Mouse (Mus musculus) gastrocnemius, adult 18-20 months (tissue): Measurements from ENCODE around the gene Uqcc3. TPM values are rescaled to one million over a fixed set of nuclear protein-coding genes. Genes with fewer than 3 reads are reported as not detected.
"Not testable (repeated sequence)": the region's sequence is repeated elsewhere in the genome, so short reads cannot be mapped to it uniquely, and the experiment has no call there.

Source experiments
- DNase-seq: peaks from one replicate; pipeline ENCODE4 v3.0.0; 2021; ENCODE audit warnings: low spot score
- microRNA-seq: library from miRNA; unstranded; fragments of <30 nt; microRNA quantifications from one replicate; pipeline ENCODE4 v1.2.0, GENCODE M21; 2021
- total RNA-seq, 2 experiments: library from RNA; stranded (reverse); gene quantifications; 2 replicates each; pipeline ENCODE4 v1.2.3; 2021

The Uqcc3 gene
- total RNA-seq, 2 experiments from 2014 or later, result 57.2 to 63.9 TPM

DNA sequence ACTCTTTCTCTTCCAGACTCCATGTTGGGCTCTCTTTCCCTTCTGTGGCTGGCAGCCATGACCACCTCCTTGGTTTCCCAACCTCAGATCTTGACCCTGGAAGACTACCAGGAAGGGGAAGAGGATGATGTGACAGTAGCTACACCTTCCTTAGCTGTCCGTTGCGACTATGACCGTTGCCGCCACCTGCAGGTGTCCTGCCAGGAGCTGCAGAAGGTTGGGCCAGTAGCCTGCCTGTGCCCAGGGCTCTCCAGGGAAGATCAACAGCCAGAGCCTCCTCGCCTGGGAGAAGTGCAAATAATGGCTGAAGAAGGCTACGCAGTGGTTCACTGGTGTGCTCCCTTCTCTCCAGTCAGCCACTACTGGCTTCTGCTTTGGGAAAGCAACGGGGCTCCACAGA is 29.1 kb downstream of the Uqcc3 start:
- no peak for DNase-seq

DNA sequence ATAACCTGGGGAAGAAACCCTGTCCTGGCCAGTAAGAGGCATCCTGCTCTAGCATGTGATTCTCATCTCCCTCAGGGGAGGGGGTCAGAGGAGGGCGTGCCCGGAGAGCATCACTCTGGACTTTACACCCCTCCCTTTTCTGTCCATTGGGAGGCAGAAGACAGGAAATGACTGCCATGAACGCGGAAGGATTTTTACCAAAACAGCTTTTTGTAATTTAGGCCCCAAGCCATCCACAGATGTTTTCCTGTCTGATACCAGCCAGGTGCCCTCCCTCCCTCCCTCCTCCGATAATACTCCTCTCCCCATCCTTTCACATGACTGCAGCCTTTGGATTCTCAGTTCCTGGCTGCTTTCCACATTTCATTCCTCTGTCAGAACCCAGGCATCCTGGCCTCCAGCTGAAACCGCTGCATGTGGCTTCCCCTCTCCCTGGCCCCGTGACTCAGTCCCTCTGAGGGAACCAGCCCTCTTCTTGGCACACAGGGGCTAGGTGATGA is 30.3 kb downstream of the Uqcc3 start, which contains the start of gene Lrrn4cl:
Gene Lrrn4cl (plus strand): TSS at position 367 of the 500 bp plus-strand sequence.
- DNase-seq, result peak; percentile 77

GRCm38 (mm10) chr19:8848356-8848755 is 32.4 kb downstream of the Uqcc3 start:
- no peak for DNase-seq

GRCm38 (mm10) chr19:8844371-8845129 is 36.2 kb downstream of the Uqcc3 start:
- DNase-seq, result peak; percentile 83

DNA sequence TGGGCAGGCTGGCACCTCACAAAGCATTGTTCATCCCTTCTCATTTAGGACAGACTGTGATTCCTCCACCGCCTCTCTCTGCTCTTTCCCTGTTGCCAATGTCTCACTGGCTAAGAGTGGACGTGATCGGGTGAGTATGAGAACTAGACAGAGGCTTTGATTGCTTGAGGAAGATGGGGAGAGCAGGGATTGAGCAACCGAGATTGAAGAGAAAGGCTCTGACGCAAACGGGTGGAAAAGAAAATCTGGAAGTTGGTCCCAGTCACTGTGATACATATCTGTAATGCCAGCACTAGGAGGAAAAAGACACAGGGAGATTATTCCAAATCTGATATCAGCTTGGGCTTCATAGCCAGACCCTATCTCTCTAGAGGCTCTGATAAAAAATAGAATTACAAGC is 37.8 kb downstream of the Uqcc3 start:
- DNase-seq, result no peak

DNA sequence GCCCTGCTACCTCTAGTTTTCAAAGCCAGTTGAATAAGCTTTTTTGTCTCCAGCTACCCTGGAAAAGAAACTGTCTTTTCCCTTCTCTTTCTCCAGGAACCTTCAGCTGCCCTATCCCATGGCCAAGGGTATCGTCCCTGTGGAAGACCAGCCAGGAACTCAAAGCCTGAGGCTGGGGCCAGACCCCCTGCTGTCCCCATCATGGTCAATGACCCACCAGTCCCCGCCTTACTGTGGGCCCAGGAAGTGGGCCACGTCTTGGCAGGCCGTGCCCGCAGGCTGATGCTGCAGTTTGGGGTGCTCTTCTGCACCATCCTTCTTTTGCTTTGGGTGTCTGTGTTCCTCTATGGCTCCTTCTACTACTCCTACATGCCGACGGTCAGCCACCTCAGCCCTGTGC is 39.7 kb downstream of the Uqcc3 start:
- DNase-seq, result no peak

- peak; percentile 57 for DNase-seq
These were observed 40.6 kb downstream of the Uqcc3 start for GRCm38 (mm10) chr19:8839908-8840791.

DNA sequence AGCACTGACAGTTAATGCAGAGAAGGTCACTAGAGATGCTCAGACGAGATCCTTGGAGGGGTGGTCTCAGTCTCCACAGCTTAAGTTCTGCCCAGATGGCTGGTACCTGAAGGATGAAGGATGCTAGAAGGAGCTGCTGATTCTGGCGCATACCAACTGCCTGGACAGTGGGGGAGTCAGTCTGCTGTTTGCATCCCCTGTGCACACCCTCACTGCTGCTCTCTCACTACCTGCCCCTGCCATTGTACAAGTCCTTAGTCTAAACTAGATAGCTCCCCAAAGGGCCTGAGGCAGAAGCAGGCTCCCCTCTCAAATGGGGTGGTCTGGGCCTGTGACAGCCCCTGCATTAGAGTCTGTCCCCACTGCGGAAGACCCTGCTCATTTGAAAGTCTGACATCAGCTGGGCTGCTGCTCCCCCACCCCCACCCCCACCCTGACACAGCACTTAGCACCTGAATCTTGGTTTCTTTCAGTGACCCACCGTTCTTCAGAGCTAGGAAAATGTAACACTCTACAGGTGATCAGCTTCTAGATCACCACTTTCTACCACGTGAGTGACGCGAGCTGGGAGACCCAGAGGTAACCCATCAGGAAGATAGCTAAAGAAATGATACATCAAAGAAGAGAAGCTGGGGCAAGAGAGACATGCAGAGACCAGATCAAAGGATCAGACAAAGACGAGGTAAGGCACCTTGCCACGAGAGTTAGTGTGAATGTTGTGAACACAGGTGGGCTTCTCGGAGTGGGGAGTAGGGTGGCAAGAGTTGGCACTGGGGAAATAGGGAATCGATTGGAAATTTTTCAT is 41.4 kb downstream of the Uqcc3 start, which contains the start of gene Gng3:
Gene Gng3 (minus strand): TSS at position 92 of the 805 bp plus-strand sequence.
- DNase-seq, result no peak

DNA sequence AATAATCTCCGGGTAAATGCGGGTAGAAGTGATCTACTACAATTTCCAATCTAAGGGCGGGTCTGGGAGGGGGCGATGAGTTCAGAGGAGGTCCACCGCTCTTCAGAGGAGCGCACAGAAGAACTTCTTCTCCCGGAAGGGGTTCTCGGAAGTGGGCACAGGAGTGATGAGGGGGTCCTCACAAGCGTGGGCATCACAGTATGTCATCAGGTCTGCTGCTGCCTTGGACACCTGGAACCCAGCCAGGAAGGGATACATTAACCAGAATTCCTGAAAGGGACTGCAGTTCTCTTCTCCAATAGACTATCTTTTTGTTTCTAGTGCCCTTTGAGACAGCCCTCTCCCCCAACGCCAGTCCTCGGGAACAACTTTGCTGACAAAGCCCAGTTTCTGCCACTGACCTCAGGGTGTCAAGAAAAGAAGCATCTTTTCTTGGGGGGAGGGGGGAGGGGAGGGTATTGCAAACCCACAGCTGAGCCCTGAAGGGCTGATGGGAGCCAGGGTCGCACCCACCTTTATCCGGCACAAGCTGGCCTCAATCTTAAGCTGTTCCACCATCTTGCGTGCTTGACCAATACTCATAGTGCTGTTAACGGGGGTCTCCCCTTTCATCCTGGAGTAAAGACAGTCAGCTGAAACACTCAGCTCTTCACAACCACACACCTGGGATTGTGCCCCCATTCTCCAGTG is 42.5 kb downstream of the Uqcc3 start:
- no peak for DNase-seq

DNA sequence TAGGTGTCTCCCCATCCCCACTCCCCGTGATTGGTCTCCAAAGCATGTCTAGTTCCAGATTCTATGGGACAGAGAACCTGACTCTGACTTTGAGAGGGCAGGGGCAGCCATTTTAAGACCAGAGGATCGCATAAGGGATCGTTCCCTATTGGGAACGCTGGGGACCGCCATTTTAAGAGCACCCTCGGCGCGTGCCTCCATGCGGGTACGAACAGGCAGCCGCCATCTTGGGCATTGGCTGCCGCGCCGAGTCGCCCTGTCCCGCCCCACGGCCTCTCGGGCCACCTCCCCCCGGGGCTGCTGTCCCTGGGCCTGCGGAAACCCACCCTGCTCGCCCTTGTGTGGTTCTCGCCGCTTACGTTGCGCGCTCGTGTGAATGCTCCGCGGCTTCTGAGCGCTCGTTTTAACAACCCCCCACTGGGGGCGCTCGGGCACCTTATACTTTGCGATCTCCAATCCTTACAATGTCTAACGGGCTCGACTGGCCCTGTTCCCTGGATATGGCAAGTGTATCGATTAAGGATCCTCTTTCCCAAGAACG is 43.4 kb downstream of the Uqcc3 start, which contains the start of gene Bscl2:
Gene Bscl2 (plus strand): TSS at position 217 of the 541 bp plus-strand sequence.
- DNase-seq, result peak; percentile 78

DNA sequence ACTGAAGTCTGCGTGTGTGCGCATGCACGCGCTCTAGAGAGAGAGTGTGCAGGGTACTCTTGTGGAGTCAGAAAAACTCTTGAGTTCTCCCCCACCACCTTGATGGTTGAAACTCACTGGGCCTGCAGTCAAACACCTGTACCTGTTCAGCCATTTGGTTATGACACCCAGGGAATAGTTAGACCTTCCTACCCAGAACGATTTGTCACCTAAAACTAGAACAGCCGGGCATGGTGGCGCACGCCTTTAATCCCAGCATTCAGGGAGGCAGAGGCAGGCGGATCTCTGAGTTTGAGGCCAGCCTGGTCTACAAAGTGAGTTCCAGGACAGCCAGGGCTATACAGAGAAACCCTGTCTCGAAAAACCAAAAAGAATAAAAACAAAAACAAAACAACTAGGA is 44.4 kb downstream of the Uqcc3 start:
- DNase-seq, result not testable (repeated sequence)

DNA sequence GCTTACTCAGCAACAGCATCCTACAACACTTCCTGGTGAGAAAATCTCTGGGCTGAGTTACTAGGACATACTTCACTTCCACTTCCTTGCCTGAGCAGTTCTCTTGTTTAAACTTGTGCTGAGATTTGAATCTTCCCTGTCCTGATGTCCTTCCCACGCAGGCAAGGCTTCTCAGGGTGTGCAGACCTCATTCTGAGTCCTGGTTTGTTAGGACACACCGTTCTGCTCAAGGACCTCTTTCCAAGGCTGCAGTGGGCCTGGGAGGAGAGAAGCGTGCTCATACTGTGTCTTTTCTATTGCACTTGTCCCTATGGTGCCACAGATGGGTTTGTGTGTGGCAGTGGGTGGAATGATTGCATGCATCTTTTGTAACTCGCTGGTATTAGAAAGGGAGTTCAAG is 47.8 kb downstream of the Uqcc3 start:
- no peak for DNase-seq

DNA sequence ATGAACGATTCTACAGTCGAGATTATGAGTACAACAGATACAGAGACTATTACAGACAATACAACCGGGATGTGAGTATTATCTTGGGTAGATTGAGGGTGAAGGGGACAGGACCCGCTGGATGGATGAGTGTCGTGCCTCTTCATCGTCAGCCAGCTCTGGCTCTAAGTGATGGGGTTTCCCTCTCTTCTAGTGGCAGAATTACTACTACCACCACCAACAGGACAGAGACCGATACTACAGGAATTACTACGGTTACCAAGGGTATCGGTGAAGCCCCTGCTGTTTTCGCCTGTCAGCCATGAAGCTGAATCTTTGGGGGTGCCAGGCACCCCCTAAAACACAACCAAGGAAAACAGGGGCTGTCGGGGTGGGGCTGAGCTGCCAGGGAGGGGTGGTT is 49.5 kb downstream of the Uqcc3 start:
- no peak for DNase-seq

GRCm38 (mm10) chr19:8830664-8831063 is 50.1 kb downstream of the Uqcc3 start:
- DNase-seq, result no peak

Small RNA genes lying within 50 kb of the gene (microRNA-seq; reads per million reads assigned to microRNA genes)
- not detected for gene Mir5136

Other genes starting within 250 kb of the Uqcc3 start
- not detected for gene Chrm1, start 217.1 kb downstream of the Uqcc3 start, total RNA-seq
- 10 to 100 TPM; 30.2 to 37.3 TPM for gene Slc3a2, start 157.6 kb downstream of the Uqcc3 start, total RNA-seq
- 10 to 100 TPM; 16.4 to 16.9 TPM for gene Wdr74, start 145.1 kb downstream of the Uqcc3 start, total RNA-seq
- gene 1700092M07Rik, start 140.2 kb downstream of the Uqcc3 start, total RNA-seq, result 1 to 10 TPM in 1 of 2 experiments, not detected in 1; 1.0 TPM
- gene Stx5a, start 139.5 kb downstream of the Uqcc3 start, total RNA-seq, result 10 to 100 TPM; 16.0 to 16.6 TPM
- gene Nxf1, start 123.8 kb downstream of the Uqcc3 start, total RNA-seq, result 10 to 100 TPM; 27.5 to 31.3 TPM
- 10 to 100 TPM; 91.0 to 99.3 TPM for gene Tmem223, start 109.9 kb downstream of the Uqcc3 start, total RNA-seq
- 1 to 10 TPM; 7.3 to 8.6 TPM for gene Tmem179b, start 106.5 kb downstream of the Uqcc3 start, total RNA-seq
- 1 to 10 TPM; 5.0 to 5.1 TPM for gene Taf6l, start 94.5 kb downstream of the Uqcc3 start, total RNA-seq
- 10 to 100 TPM; 37.7 to 38.3 TPM for gene Polr2g, start 82.3 kb downstream of the Uqcc3 start, total RNA-seq
- 1 to 10 TPM in 1 of 2 experiments, under 1 TPM in 1; 0.76 to 1.1 TPM for gene Zbtb3, start 78.4 kb downstream of the Uqcc3 start, total RNA-seq
- 10 to 100 TPM; 11.1 to 13.6 TPM for gene Ttc9c, start 61.6 kb downstream of the Uqcc3 start, total RNA-seq
- gene Hnrnpul2, start 60.9 kb downstream of the Uqcc3 start, total RNA-seq, result 10 to 100 TPM; 41.2 to 44.3 TPM
- 1 to 10 TPM; 2.5 to 4.2 TPM for gene AC129217.1, start 51.1 kb downstream of the Uqcc3 start, total RNA-seq
- gene Bscl2, start 43.5 kb downstream of the Uqcc3 start, total RNA-seq, result 10 to 100 TPM; 16.4 to 16.6 TPM
- gene Gng3, start 41.7 kb downstream of the Uqcc3 start, total RNA-seq, result not detected
- gene Lrrn4cl, start 30.2 kb downstream of the Uqcc3 start, total RNA-seq, result 1 to 10 TPM; 5.6 to 8.8 TPM
- gene Ubxn1, start 9.4 kb downstream of the Uqcc3 start, total RNA-seq, result 100 to 1,000 TPM; 204 to 206 TPM
- 1 to 10 TPM; 2.9 to 5.3 TPM for gene Lbhd1, start 2.8 kb upstream of the Uqcc3 start, total RNA-seq
- gene Gm49403, start 3.0 kb upstream of the Uqcc3 start, total RNA-seq, result not detected
- gene 1810009A15Rik, start 7.9 kb upstream of the Uqcc3 start, total RNA-seq, result 10 to 100 TPM; 14.5 to 15.4 TPM
- gene Gm49416, start 8.0 kb upstream of the Uqcc3 start, total RNA-seq, result 1 to 10 TPM; 1.2 to 2.3 TPM
- 1 to 10 TPM; 9.2 to 9.9 TPM for gene Ints5, start 12.1 kb upstream of the Uqcc3 start, total RNA-seq
- gene Ganab, start 17.1 kb upstream of the Uqcc3 start, total RNA-seq, result 10 to 100 TPM; 19.5 to 20.8 TPM
- 10 to 100 TPM; 32.1 to 37.9 TPM for gene B3gat3, start 39.5 kb upstream of the Uqcc3 start, total RNA-seq
- 1 to 10 TPM; 7.8 TPM for gene Rom1, start 48.4 kb upstream of the Uqcc3 start, total RNA-seq
- gene Eml3, start 48.6 kb upstream of the Uqcc3 start, total RNA-seq, result 1 to 10 TPM; 3.1 to 4.5 TPM
- gene Mta2, start 61.0 kb upstream of the Uqcc3 start, total RNA-seq, result 10 to 100 TPM; 21.6 to 24.2 TPM
- 1 to 10 TPM; 7.6 to 8.2 TPM for gene Tut1, start 72.9 kb upstream of the Uqcc3 start, total RNA-seq
- 100 to 1,000 TPM; 452 to 469 TPM for gene Eef1g, start 86.1 kb upstream of the Uqcc3 start, total RNA-seq
- 100 to 1,000 TPM; 199 to 202 TPM for gene Ahnak, start 108.4 kb upstream of the Uqcc3 start, total RNA-seq
- not detected for gene Scgb1a1, start 207.0 kb upstream of the Uqcc3 start, total RNA-seq